ENCODE assay signal across 9 mouse cellular contexts in genomic region chr8:108910843-108911242, GRCm38 (mm10).
A peak's percentile ranks its signal among the peaks of the same experiment; 100 is the strongest.
DNase-seq lines count a peak whose midpoint lies in the region; ATAC-seq and TF ChIP-seq lines count a peak whose summit lies in the region.
"Had no signal": no experiment of that assay in that cellular context is flagged by ENCODE, and none has a peak within 500 bp of the region (broad histone marks: within the 10 kb centered on the region; RNA-seq: fewer than 3 reads in every experiment).

No protein-coding gene starts in this region.

- TF ChIP-seq CTCF in ES-Bruce4 (IDR thresholded peaks at IDR 0.05; ENCODE audit: low read depth, low read length) = no peak
- TF ChIP-seq CTCF in lung, postnatal 0 days (IDR thresholded peaks at IDR 0.05) = no peak

- no peak overlapping the region for H3K4me3 ChIP-seq in forebrain, embryonic 14.5 days (ENCODE audit: low read depth, low read length)
- no peak overlapping the region for H3K4me3 ChIP-seq in forebrain, embryonic 10.5 days
- H3K4me3 ChIP-seq in ES-Bruce4 (ENCODE audit: low read depth, low read length) = no peak overlapping the region
- H3K4me3 ChIP-seq in heart, embryonic 15.5 days = no peak overlapping the region
- no peak overlapping the region for H3K4me3 ChIP-seq in lung, postnatal 0 days (ENCODE audit: low read depth, low read length)

- ATAC-seq in forebrain, embryonic 14.5 days = no peak
- 0 out of 2 replicates have a peak, but pooled peaks have one; percentile 30 for ATAC-seq in heart, embryonic 15.5 days (replicated peaks; ENCODE audit: insufficient number of reproducible peaks, insufficient read depth, low FRiP score, low read depth)
- peak; percentile 15; the same call in 1 of the 2 replicates for ATAC-seq in lung, postnatal 0 days

- no peak overlapping the region for H3K4me2 ChIP-seq in forebrain, embryonic 14.5 days (ENCODE audit: low read length)
- 0 out of 2 replicates have a peak overlapping the region, but pooled peaks have one; percentile 28 for H3K4me2 ChIP-seq in heart, embryonic 15.5 days
- H3K4me2 ChIP-seq in lung, postnatal 0 days (replicated peaks; ENCODE audit: low read depth, low read length) = peak overlapping the region; percentile 14; the same call in 1 of the 2 replicates

- no peak for TF ChIP-seq EP300 in ES-Bruce4 (IDR thresholded peaks at IDR 0.05; ENCODE audit: insufficient read depth, low read depth, low read length)
- no peak for TF ChIP-seq EP300 in lung, postnatal 0 days (IDR thresholded peaks at IDR 0.05)

- H3K9me3 ChIP-seq in forebrain, embryonic 14.5 days (replicated peaks; ENCODE audit: control insufficient read depth, low read length) = no peaks in the 10 kb centered on the region
- H3K9me3 ChIP-seq in forebrain, embryonic 10.5 days = no peaks in the 10 kb centered on the region
- no peaks in the 10 kb centered on the region for H3K9me3 ChIP-seq in ES-Bruce4 (replicated peaks; ENCODE audit: control insufficient read depth, insufficient read depth, low read length, poor library complexity, severe bottlenecking)
- no peaks in the 10 kb centered on the region for H3K9me3 ChIP-seq in heart, embryonic 15.5 days (replicated peaks)
- H3K9me3 ChIP-seq in lung, postnatal 0 days (ENCODE audit: low read length) = no peaks in the 10 kb centered on the region

- H3K27ac ChIP-seq in forebrain, embryonic 14.5 days (ENCODE audit: low read depth, low read length) = peak overlapping the region; percentile 27; the same call in 1 of the 2 replicates
- no peak overlapping the region for H3K27ac ChIP-seq in forebrain, embryonic 10.5 days
- H3K27ac ChIP-seq in ES-Bruce4 (ENCODE audit: insufficient read depth, low read length) = no peak overlapping the region
- H3K27ac ChIP-seq in heart, embryonic 15.5 days = peak overlapping the region; percentile 70
- 0 out of 2 replicates have a peak overlapping the region, but pooled peaks have one; percentile 14 for H3K27ac ChIP-seq in lung, postnatal 0 days (ENCODE audit: low read length)

- no peaks in the 10 kb centered on the region for H3K36me3 ChIP-seq in forebrain, embryonic 14.5 days (ENCODE audit: control insufficient read depth, insufficient read depth, low read length)
- peaks cover 12% of the 10 kb centered on the region for H3K36me3 ChIP-seq in forebrain, embryonic 10.5 days (replicated peaks)
- H3K36me3 ChIP-seq in ES-Bruce4 (ENCODE audit: control insufficient read depth, insufficient read depth, low read length, poor library complexity, severe bottlenecking) = no peaks in the 10 kb centered on the region
- H3K36me3 ChIP-seq in heart, embryonic 15.5 days = no peaks in the 10 kb centered on the region
- H3K36me3 ChIP-seq in lung, postnatal 0 days (ENCODE audit: insufficient read depth, low read length) = no peaks in the 10 kb centered on the region
- H3K36me3 ChIP-seq: G1E had no signal

- DNase-seq in forebrain, embryonic 14.5 days (ENCODE audit: low spot score) = no peak
- DNase-seq in forebrain, embryonic 10.5 days (ENCODE audit: extremely low spot score, low spot score) = no peak
- peak; percentile 22 for DNase-seq in lung, postnatal 0 days (ENCODE audit: low spot score)
- no peak for DNase-seq in urinary bladder, postnatal 14 days (ENCODE audit: low spot score)
- no peak for DNase-seq in thymus, postnatal 4 days
- no peak for DNase-seq in kidney, adult 11 months

- peaks cover 16% of the 10 kb centered on the region for H3K4me1 ChIP-seq in forebrain, embryonic 14.5 days (ENCODE audit: control insufficient read depth, insufficient read depth, low read length)
- peaks cover 40% of the 10 kb centered on the region for H3K4me1 ChIP-seq in forebrain, embryonic 10.5 days
- H3K4me1 ChIP-seq in ES-Bruce4 (ENCODE audit: control insufficient read depth, insufficient read depth, low read length) = no peaks in the 10 kb centered on the region
- peaks cover 17% of the 10 kb centered on the region for H3K4me1 ChIP-seq in heart, embryonic 15.5 days (replicated peaks)
- peaks cover 5% of the 10 kb centered on the region; the same call in 1 of the 2 replicates for H3K4me1 ChIP-seq in lung, postnatal 0 days (ENCODE audit: insufficient read depth, low read depth, low read length)

- no peaks in the 10 kb centered on the region for H3K27me3 ChIP-seq in forebrain, embryonic 14.5 days (replicated peaks; ENCODE audit: control insufficient read depth, insufficient read depth, low read length)
- peaks cover 8% of the 10 kb centered on the region for H3K27me3 ChIP-seq in forebrain, embryonic 10.5 days (ENCODE audit: poor library complexity, severe bottlenecking)
- H3K27me3 ChIP-seq in ES-Bruce4 (ENCODE audit: control insufficient read depth, insufficient read depth, low read length, poor library complexity, severe bottlenecking) = no peaks in the 10 kb centered on the region
- no peaks in the 10 kb centered on the region for H3K27me3 ChIP-seq in heart, embryonic 15.5 days
- no peaks in the 10 kb centered on the region for H3K27me3 ChIP-seq in lung, postnatal 0 days (replicated peaks; ENCODE audit: insufficient read depth, low read length)

- no peak overlapping the region for H3K9ac ChIP-seq in forebrain, embryonic 14.5 days (ENCODE audit: low read length)
- H3K9ac ChIP-seq in ES-Bruce4 (ENCODE audit: low read depth, poor library complexity, severe bottlenecking) = 0 out of 2 replicates have a peak overlapping the region, but pooled peaks have one; percentile 4
- H3K9ac ChIP-seq in heart, embryonic 15.5 days = no peak overlapping the region
- H3K9ac ChIP-seq in lung, postnatal 0 days (replicated peaks; ENCODE audit: low read depth) = no peak overlapping the region

- no peak for TF ChIP-seq POLR2A in ES-Bruce4 (IDR thresholded peaks at IDR 0.05; ENCODE audit: insufficient read depth, low read length)

- 91% methylated on average over 12 of the region's 12 CpGs for WGBS in forebrain, embryonic 14.5 days
- 86% methylated on average over 12 of the region's 12 CpGs for WGBS in forebrain, embryonic 10.5 days
- WGBS in heart, embryonic 15.5 days = 40% methylated on average over 12 of the region's 12 CpGs
- 71% methylated on average over 12 of the region's 12 CpGs for WGBS in lung, postnatal 0 days

Comparison
In these comparisons a context has a peak if more than half of its experiments do, and no peak if none do; other contexts are left out.
1. H3K27ac ChIP-seq: peak in forebrain, embryonic 14.5 days (single experiment), heart, embryonic 15.5 days (single experiment) and lung, postnatal 0 days (single experiment); none in forebrain, embryonic 10.5 days (single experiment) and ES-Bruce4 (single experiment).